Mouse (Mus musculus) lung, embryonic 16.5 days (tissue): ENCODE measurements around the gene Rdh16. TPM values are rescaled to one million over a fixed set of nuclear protein-coding genes. Genes with fewer than 3 reads are reported as not detected.
"Not testable (repeated sequence)": the region's sequence is repeated elsewhere in the genome, so short reads cannot be mapped to it uniquely, and the experiment has no call there.

Experiments used
- ATAC-seq: fragments of 200-750 bp; cut with Nextera tagmentation; 2 replicates; pipeline ENCODE4 v1.8.0; 2017; ENCODE audit warnings: low read depth, mild to moderate bottlenecking, moderate library complexity
- H3K27ac ChIP-seq: fragments of 300-500 bp; sonication (generic); 2 replicates; pipeline ENCODE4 v1.5.1; 2014; ENCODE audit warnings: mild to moderate bottlenecking, control low read depth, low read length
- H3K27me3 ChIP-seq: fragments of 300-500 bp; sonication (generic); 2 replicates; pipeline ENCODE4 v1.6.1; 2014; ENCODE audit warnings: low read depth, low read length, mixed read lengths; ENCODE audit not compliant: control insufficient read depth, insufficient read depth
- H3K36me3 ChIP-seq: fragments of 300-500 bp; sonication (generic); 2 replicates; pipeline ENCODE4 v1.6.1; 2014; ENCODE audit warnings: low read length; ENCODE audit not compliant: control insufficient read depth, insufficient read depth
- H3K4me1 ChIP-seq: fragments of 300-500 bp; sonication (generic); replicated peaks from 2 replicates; pipeline ENCODE4 v1.6.1; 2014; ENCODE audit warnings: low read length, mixed read lengths; ENCODE audit not compliant: control insufficient read depth, insufficient read depth
- H3K4me2 ChIP-seq: fragments of 300-500 bp; sonication (generic); 2 replicates; pipeline ENCODE4 v1.6.1; 2014; ENCODE audit warnings: low read depth, low read length, control low read depth
- H3K4me3 ChIP-seq: fragments of 300-500 bp; sonication (generic); 2 replicates; pipeline ENCODE4 v1.5.1; 2014; ENCODE audit warnings: mild to moderate bottlenecking, low read length, control low read depth
- H3K9ac ChIP-seq: fragments of 300-500 bp; sonication (generic); 2 replicates; pipeline ENCODE4 v1.6.1; 2014; ENCODE audit warnings: low read length, control low read depth
- H3K9me3 ChIP-seq: fragments of 300-500 bp; sonication (generic); 2 replicates; pipeline ENCODE4 v1.6.1; 2016; ENCODE audit warnings: low read length; ENCODE audit not compliant: control insufficient read depth
- WGBS: fragments of 180-500 bp; shearing (Covaris S2); extraction: QIAGEN DNeasy Blood & Tissue Kit; methylation state at CpG from one replicate; pipeline ENCODE4 v1.1.7; 2014; 5-methylcytosine and 5-hydroxymethylcytosine counted together
- polyA plus RNA-seq: library from polyadenylated mRNA; unstranded; fragments of >200 nt; fragmentation: Nextera tagmentation; extraction: Ambion mirVana; gene quantifications from 2 replicates; pipeline ENCODE4 v1.2.1, GENCODE M21; 2015

Rdh16 gene
- polyA plus RNA-seq, 1 experiment from 2014 or later = not detected

- Histone ChIP-seq H3K4me3 (no peak overlapping the region), H3K4me1 (no peaks in the 10 kb centered on the region), H3K9ac (no peak overlapping the region), H3K27me3 (no peaks in the 10 kb centered on the region), H3K4me2 (no peak overlapping the region), H3K36me3 (no peaks in the 10 kb centered on the region), H3K9me3 (no peaks in the 10 kb centered on the region), H3K27ac (no peak overlapping the region)
- ATAC-seq = no peak
- WGBS = 61% methylated on average over 1 of the region's 1 CpGs
These were observed 85.6 kb downstream of the Rdh16 start for GRCm38 (mm10) chr10:127886551-127886950.

- ATAC-seq = no peak
- Histone ChIP-seq H3K4me1 (no peaks in the 10 kb centered on the region), H3K9me3 (no peaks in the 10 kb centered on the region), H3K9ac (no peak overlapping the region), H3K36me3 (no peaks in the 10 kb centered on the region), H3K27me3 (no peaks in the 10 kb centered on the region), H3K27ac (no peak overlapping the region), H3K4me3 (no peak overlapping the region), H3K4me2 (no peak overlapping the region)
- 77% methylated on average over 4 of the region's 4 CpGs for WGBS
These were observed 86.0 kb downstream of the Rdh16 start for GRCm38 (mm10) chr10:127886971-127887370.

- H3K27me3 ChIP-seq = no peaks in the 10 kb centered on the region
- H3K9me3 ChIP-seq = no peaks in the 10 kb centered on the region
- no peak within 1 kb of the TSS for H3K9ac ChIP-seq
- H3K36me3 ChIP-seq = no peaks in the 10 kb centered on the region
- H3K4me3 ChIP-seq = no peak within 1 kb of the TSS
- H3K27ac ChIP-seq = no peak within 1 kb of the TSS
- H3K4me2 ChIP-seq = no peak within 1 kb of the TSS
- no peak for ATAC-seq
- peaks cover 2% of the 10 kb centered on the region for H3K4me1 ChIP-seq
These were observed 87.7 kb downstream of the Rdh16 start, which contains the start of gene Rdh7 for GRCm38 (mm10) chr10:127888605-127889004. Rdh7 (minus strand) TSS chr10:127888817.

GRCm38 (mm10) chr10:127891481-127891880, 90.5 kb downstream of the Rdh16 start:
- 83% methylated on average over 1 of the region's 1 CpGs for WGBS
- H3K36me3 ChIP-seq = no peaks in the 10 kb centered on the region
- no peak overlapping the region for H3K27ac ChIP-seq
- peaks cover 8% of the 10 kb centered on the region for H3K4me1 ChIP-seq
- no peaks in the 10 kb centered on the region for H3K27me3 ChIP-seq
- no peak overlapping the region for H3K4me2 ChIP-seq
- H3K9me3 ChIP-seq = no peaks in the 10 kb centered on the region
- H3K9ac ChIP-seq = no peak overlapping the region
- ATAC-seq = no peak
- no peak overlapping the region for H3K4me3 ChIP-seq

- H3K4me3 ChIP-seq, H3K36me3 ChIP-seq, H3K27ac ChIP-seq, H3K27me3 ChIP-seq, H3K4me2 ChIP-seq, H3K4me1 ChIP-seq, H3K9ac ChIP-seq, H3K9me3 ChIP-seq: not testable (repeated sequence)
- ATAC-seq = peak; percentile 88
- 34% methylated on average over 5 of the region's 5 CpGs for WGBS
These were observed 92.4 kb downstream of the Rdh16 start for GRCm38 (mm10) chr10:127893163-127894022.

Other genes starting within 250 kb of the Rdh16 start
- gene Lrp1, start 180.0 kb upstream of the Rdh16 start, polyA plus RNA-seq = 78.9 and 83.6 TPM in 2 replicates
- gene Stat6, start 158.2 kb upstream of the Rdh16 start, polyA plus RNA-seq = 47.4 and 49.2 TPM in 2 replicates
- 12.6 and 13.2 TPM in 2 replicates for gene Nemp1, start 134.3 kb upstream of the Rdh16 start, polyA plus RNA-seq
- 16.2 and 17.9 TPM in 2 replicates for gene Nab2, start 132.6 kb upstream of the Rdh16 start, polyA plus RNA-seq
- 0.19 and 0.39 TPM in 2 replicates for gene Myo1a, start 96.0 kb upstream of the Rdh16 start, polyA plus RNA-seq
- not detected in 2 replicates for gene Tac2, start 76.7 kb upstream of the Rdh16 start, polyA plus RNA-seq
- gene Zbtb39, start 61.6 kb upstream of the Rdh16 start, polyA plus RNA-seq = 2.3 and 2.6 TPM in 2 replicates
- gene Gpr182, start 49.4 kb upstream of the Rdh16 start, polyA plus RNA-seq = 16.4 and 17.3 TPM in 2 replicates
- gene Rdh1, start 41.4 kb upstream of the Rdh16 start, polyA plus RNA-seq = 0.08 TPM in 1 of 2 replicates, not detected in the other
- gene Rdh16f1, start 41.4 kb upstream of the Rdh16 start, polyA plus RNA-seq = not detected in 2 replicates
- not detected in 2 replicates for gene Rdh9, start 24.8 kb upstream of the Rdh16 start, polyA plus RNA-seq
- not detected in 2 replicates for gene Rdh19, start 48.8 kb downstream of the Rdh16 start, polyA plus RNA-seq
- not detected in 2 replicates for gene Rdh16f2, start 65.3 kb downstream of the Rdh16 start, polyA plus RNA-seq
- 0.69 TPM in 1 of 2 replicates, not detected in the other for gene Rdh7, start 87.7 kb downstream of the Rdh16 start, polyA plus RNA-seq
- 0.08 TPM in 1 of 2 replicates, not detected in the other for gene Sdr9c7, start 97.4 kb downstream of the Rdh16 start, polyA plus RNA-seq
- not detected in 2 replicates for gene Hsd17b6, start 206.5 kb downstream of the Rdh16 start, polyA plus RNA-seq
- gene Prim1, start 214.0 kb downstream of the Rdh16 start, polyA plus RNA-seq = 79.0 and 80.3 TPM in 2 replicates
- 647 and 740 TPM in 2 replicates for gene Naca, start 234.4 kb downstream of the Rdh16 start, polyA plus RNA-seq